Mouse (Mus musculus) brain, adult 2 months (tissue): ENCODE results near the gene Gm26602.
A peak's percentile ranks its signal among the peaks of the same experiment; 100 is the strongest.

Source experiments
- DNase-seq: peaks from one replicate; pipeline ENCODE4 v3.0.0; 2011; ENCODE audit warnings: low read depth, low spot score

Gene Gm26602

DNA sequence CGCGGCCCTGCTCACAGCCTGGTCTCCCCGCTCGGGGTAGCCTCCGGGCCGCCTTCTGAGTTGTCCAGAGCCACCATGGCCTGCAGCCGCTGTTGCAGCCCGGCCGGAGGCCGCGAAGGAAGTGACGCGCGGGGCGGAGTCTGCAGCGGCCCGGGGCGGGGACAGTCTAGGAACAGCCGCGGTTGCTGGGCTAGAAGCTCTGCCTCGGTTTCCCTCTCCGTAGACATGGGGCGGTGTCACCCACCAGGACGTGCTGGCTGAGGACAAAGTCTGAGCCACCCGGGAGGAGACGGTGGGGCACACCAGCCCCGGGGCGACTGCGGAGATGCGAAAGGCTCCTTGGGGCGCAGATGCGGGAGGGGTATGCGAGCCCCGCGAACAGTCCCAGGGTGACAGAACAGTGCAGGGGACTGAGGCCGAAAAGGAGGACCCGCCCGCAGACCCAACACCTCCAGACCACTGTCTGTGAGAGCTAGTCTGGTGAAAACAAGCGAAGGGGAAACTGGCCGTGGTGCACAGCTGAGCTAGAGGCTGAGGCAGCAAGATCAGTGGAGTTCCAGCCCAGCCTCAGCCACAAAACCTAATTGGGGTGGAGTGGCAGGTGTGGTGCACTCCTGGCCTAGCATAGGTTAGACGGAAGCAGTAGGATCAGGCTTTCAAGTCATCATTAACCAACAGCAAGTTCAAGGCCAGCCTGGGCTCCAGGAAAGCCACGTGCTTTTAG, 6.3 kb downstream of the Gm26602 start, which contains the start of gene Kiss1r:
Gene Kiss1r (plus strand): TSS at position 164 of the 724 bp plus-strand sequence.
- peak; percentile 89 for DNase-seq

DNA sequence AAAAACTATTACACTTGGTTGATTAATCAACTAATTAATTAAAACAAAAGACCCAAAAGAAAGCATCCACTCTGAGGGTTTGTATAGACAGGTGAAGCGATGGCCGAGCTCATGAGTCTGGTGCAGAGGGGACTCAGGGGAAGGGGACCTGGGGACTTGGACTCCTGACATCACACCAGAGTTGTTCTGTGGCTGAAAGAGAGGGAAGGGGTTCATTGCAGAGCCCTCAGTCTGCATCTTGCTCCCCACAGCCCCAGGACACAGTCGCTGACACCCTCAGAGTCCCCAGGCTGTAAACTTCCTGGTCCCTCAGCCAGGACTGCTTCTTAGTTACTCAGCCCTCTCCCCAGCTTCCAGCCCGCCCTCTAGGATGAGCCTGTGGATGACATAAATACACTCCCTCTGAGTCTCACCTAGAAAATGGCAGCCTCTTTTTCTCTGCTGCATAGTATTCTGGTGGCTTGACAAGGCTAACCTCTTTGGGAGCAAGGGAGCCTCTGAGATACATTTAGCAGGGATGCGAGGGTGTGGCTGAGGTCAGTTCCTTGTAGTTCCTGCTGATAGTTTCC, 7.0 kb downstream of the Gm26602 start:
- no peak for DNase-seq

DNA sequence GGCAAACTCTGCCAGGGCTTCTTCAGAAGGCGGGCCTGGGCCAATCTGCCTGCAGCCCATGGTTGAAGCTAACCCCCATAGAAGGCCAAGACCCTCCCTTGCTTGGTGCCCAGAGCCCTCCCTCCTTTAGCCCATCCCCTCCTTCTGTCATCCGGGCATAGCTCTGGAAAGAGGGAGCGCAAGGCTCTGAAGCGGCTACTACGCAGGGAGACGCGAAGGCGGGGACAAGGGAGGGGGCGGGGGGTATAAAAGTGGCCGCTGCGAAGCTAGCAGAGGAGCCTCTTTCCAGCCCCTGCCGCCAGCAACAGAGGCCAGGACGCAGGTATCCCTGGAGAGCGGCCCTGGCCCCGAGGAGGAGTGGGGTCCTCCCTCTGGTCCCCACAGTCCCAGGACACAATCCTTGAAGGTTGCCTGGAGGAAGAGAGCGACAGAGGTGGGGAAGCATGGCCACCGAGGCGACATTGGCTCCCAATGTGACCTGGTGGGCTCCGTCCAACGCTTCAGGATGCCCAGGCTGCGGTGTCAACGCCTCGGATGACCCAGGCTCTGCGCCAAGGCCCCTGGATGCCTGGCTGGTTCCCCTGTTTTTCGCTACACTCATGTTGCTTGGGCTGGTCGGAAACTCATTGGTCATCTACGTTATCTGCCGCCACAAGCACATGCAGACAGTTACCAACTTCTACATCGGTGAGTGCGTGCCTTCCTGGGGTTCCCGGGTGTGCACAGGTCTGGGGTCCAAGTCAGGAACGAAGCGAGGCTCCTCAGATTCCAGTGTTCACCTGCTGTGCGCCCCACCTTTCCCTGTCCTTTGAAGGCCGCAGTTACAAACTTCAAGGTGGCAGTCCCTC, 7.8 kb downstream of the Gm26602 start:
- peak; percentile 77 for DNase-seq

DNA sequence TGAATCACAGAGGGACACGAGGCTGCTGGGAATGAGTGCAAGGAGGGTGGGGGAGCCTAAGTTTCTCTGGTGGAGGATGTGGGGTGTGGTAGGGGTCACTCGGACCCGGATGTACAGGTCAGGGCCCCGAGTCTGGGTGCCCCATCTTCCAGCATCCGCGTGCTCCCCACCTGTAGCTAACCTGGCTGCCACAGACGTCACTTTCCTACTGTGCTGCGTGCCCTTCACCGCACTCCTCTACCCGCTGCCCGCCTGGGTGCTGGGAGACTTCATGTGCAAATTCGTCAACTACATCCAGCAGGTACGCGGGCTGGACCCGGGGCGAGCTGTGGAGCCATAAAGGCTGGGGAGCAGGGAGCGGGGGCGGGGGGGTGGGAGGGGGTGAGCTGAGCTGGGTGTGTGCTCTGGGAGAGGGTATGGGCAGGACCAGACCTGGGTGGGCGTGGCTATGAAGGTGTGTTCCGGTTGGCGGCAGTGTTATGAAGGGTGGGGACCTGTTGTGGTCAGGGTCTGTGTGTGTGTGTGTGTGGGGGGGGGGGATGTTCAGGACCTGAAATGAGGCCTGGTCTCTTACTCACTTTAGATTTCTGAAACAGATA, 8.7 kb downstream of the Gm26602 start:
- DNase-seq: no peak

DNA sequence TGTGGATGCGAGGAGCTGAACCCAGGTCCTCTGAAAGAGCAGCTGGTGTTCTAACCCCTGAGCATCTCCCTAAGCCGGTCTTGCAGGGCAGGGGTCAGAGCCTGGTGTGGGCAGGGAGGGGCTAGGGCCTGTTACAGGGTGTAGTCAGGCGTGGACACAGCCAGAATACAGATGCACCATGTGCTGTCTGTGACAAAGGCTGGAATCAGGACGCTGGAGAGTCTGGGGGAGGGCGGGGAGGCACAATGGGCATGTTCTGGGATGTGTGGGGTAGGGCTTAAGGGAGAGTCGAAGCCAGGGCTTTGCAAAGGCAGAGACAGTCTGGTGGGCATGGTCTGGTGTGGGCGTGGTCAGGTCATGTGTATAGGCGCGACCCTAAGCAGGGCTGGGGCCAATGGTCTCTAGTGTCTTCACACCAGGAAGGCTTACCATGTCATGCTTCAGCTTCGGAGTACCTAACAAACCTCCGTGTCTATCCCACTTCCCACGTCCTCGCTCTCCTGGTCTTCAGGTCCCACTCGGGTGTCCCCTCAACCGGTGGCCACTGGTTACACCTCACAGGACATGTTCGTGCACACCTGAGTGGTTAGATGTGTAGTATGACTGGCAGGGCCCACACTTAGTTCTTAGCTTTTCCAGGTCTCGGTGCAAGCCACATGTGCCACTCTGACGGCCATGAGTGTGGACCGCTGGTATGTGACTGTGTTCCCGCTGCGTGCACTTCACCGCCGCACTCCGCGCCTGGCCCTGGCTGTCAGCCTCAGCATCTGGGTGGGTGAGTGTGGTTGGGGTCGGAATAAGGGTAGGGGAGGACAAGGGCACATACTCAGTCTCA, 9.6 kb downstream of the Gm26602 start:
- DNase-seq: no peak

DNA sequence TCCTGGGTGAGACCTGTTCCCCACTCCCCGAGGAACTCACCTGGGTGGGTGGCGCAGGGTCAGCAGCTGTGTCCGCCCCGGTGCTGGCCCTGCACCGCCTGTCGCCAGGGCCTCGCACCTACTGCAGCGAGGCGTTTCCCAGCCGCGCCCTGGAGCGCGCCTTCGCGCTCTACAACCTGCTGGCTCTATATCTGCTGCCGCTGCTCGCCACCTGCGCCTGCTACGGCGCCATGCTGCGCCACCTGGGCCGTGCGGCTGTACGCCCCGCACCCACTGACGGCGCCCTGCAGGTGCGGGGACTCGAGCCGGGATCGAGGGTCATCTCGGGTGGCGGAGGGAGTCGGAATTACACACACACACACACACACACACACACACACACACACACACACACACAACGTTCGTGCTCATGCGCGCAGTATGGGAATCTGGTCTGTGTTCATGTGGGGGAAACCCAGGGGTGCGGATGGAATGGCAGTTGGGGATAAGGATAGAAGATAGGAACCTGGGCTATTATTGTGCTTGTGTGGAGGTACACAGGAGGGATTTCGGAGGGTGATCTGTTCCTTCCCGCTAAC, 10.4 kb downstream of the Gm26602 start, which contains the start of gene R3hdm4:
Gene R3hdm4 (minus strand): TSS at position 251 of the 578 bp plus-strand sequence.
- peak; percentile 50 for DNase-seq

DNA sequence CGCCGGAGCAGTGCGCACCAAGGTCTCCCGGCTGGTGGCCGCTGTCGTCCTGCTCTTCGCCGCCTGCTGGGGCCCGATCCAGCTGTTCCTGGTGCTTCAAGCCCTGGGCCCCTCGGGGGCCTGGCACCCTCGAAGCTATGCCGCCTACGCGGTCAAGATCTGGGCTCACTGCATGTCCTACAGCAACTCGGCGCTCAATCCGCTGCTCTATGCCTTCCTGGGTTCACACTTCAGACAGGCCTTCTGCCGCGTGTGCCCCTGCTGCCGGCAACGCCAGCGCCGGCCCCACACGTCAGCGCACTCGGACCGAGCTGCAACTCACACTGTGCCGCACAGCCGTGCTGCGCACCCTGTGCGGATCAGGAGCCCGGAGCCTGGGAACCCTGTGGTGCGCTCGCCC, 10.9 kb downstream of the Gm26602 start:
- no peak for DNase-seq

DNA sequence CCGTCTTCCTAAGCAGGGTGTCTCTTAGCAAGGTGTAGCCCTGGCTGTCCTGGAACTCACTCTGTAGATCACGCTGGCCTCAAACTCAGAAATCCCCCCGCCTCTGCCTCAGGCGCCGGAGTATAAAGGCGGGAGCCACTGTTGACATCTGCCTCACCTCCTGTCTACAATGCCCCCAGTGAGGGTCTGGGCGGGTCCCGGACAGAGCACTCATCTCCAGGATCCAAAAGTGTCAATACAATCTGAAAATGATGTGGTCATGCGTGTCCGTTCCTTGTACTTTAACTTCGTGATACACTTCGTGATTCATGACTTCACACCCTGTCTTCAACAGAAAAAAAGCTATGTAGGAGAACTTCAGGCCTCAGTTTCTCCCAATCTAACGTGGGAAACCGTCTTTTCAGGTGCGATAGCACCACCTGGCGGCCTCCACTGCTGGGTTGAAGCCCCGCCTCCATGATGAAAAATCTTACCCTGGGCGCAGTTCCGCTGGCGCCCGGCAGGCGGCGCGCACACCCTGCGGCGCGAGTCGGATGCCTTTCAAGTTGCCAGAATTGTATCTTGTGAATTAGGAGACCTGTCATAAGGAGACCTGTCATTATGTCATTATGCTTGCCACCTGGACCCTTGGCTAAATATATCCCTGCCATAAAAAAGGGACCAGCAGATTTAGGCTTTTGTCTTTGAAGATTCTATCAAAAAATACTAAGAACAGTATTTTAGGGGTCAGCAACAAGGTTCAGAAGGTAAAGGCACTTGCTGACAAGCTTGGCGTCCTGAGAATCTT, 14.5 kb downstream of the Gm26602 start:
- DNase-seq: peak; percentile 94

DNA sequence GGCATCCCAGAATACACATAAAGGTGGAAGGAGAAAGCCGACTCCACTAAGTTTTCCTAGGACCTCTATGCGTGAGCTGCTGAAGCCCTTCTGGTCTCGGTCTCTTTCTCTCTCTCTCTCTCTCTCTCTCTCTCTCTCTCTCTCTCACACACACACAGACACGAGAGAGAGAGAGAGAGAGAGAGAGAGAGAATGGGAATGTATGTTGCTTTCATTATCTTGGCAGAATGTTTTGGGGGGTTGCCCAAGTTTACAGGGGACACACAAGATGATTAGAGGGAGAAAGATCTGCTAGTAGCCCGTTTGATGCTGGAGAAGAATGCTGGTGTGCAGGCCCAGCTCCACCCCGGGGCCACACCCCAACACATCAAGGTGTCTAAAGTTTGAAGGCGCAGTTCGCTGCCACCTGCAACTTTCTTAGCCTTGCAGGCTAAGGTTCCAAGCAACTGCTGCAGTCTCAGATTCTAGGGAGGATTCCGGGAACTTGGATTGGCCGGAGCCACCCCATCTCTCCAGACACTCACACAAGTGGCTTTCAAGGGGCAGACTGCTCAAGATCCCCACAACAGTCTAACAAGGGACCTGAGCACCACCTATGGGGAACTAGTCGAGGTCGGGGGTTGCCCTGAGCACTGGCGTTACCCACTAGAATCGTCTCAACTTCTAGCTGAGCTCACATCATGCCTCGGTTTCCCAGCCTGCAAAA, 15.3 kb downstream of the Gm26602 start:
- no peak for DNase-seq

DNA sequence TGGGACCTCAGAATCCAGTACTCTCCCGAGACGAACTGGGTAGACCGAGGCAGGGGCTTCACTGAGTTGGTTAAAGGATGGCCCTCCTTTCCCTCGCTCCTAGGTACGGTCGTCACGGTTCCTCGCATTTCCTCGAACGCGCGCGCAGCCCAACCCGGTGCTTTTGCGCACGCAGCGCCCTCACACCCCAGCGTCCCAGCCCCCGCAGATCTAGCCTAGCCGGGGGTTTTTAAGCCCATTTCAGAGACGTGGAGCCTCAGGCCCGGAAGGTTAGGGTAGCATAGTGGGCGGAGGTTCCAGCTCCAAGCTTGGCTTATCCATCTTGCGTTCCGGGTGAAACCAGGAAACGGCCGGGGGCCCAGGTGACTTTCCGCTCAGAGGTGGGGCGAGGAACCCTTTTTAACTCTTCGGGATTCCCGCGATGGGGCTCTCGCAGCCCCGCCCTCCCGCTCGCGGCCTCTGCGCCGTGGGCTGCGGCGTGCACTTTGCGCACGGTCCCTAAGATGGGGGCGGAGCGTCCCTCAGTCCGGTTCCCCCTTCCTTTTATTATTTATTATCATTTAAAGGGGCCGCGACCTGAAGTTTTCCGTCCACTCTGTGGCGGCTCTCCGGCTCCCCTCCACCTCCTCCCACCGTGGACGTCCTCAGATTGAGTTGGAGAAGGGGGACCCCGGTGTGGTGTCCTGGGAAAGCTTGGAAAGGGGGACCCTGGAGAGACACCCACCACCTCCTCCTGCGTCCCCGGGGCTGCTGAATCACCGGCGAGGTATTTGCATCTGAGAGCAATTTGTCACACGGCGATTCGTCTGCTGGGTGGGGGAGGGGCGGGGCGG, 16.1 kb downstream of the Gm26602 start, which contains the start of gene Arid3a:
Gene Arid3a (plus strand): TSS at position 553 of the 833 bp plus-strand sequence.
- peak; percentile 96 for DNase-seq

DNA sequence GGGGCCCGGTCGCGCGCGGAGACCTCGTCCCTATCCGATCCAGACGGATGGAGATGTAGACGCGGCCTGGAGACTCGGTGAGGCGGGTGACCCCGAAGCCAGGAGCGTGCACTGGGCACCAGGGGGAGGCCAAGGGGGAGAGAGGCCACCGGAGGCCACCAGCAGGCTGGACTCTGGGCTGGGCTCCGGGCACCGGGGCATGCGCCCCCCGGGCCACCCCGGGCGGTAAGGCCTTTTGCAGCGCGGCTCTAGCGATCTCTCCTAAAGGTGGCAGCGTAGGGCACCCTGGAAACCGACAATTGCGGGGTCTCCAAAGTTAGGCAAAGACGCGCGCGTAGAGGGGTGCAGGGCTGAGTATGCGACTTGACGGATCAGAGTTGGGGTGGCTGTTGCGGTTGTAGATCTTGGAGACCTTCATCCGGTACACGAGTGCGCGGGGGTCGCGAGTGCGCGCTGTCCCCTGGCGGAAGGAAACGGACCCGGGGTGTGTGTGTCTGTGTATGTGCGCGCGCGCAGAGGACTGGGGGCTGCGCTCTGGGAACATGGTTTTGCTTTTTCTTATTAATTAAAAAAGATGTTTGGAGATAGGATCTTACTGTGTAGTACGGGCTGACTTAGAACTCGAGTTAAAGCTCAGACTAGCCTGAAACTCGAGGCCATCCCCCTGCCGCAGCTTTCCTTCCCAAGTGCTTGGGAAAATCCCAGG, 16.8 kb downstream of the Gm26602 start:
- DNase-seq: peak; percentile 52

DNA sequence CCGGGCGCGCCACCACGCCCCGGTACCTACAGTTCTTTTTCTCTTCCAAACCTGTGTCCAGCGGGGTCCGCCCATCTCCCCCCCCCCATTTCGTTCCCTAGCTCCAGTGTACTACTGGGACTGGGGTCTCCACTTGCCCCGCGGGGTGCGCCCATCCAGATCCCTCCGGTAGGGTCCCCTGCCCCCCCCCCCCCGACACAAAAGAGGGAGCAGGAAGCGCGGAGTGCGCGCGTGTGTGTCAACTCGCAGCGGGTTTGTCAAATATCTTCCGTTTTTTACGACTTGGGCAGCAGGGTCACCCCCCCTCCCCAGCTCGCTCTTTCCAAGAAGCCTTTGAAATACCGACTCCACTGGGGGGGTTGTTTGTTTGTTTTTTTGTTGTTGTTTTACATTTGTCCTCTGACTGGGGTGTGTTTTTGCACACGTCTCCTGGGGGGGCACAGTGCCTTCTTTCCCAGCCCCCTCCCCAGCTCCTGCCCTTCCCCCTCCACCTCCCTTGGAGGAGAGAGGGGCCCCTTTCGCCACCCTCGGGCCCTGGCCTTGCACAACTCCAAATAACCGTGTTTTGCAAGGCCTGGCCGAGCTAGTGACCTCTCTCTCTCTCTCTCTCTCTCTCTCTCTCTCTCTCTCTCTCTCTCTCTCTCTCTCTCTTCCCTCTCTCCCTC, 17.5 kb downstream of the Gm26602 start:
- DNase-seq: no peak

DNA sequence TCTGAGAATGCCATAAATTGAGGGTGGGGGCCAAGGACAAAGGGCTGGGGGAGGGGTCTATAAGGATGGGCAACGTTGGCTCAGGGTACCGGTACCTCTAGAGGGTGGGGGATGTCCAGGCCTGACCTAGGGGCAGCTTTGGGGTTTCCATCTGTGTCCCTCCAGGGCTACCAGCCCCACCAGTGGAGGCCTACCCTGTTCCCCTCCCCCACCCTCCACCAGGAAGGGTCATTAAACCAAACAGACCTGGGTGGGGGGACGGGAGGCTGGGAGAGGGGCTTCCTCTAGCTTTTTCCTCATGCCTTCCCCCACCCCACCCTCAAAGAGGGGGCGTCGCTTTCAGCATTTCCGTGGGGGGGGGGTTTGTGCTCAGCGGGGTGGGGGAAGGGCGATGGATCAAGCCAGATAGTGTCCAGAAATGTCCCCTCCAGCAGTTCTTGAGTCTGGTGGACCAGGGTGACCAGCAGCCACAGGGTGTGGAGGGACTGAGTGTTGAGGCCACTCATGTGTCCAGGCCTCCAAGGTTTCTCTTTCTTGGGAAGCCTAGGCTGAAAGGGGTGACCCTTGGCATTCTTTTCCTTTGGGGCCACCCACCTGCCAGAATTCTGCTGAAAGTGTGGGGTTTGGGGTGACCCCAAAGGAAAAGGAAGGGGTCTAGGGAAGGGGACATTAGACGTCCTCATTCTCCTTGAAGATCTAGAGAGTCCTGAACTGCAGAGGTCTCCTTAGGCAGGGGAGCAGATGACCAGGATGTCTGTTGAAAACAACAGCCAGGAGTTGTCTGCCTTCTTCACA, 18.4 kb downstream of the Gm26602 start:
- DNase-seq: no peak

DNA sequence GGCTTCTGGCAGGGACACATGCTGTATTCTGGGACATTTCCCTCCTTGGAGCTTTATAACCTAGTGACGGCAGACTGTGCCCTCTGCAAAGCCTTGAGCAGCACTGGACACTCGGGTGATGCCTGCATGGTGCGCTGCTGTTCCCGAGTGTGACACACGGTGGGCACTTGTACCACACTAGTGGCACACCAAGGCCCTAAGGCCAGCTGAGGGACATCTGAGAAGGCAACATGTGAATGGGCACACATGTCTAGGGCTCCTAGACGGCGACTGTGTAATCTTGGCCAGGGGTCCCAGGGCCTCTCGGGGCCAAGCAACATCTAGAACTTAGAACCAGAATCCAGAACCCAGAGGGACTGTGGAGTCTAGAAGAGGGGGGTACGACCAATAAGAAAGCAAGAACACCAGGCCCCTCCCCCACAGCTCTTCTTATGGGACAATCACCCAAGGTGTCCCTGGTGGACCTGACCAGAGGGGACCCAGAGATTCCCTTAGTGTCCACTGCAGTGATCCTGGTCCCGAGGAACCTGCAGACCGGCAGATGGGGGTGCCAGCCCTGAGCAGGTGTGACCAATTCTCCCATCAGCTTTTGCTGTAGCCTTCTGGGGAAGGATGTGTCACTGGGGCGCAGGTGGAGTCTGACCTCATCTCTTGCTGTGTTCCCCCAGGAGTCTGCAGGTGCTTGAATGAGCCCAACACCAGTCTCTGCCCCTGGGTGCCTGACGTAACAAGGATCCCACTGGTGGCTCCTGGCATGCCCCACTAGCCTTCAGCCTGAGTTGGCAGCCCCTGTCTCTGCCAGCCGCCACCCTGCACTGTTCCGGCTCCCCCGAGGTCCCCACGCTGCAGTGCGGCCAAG, 19.5 kb downstream of the Gm26602 start:
- no peak for DNase-seq

DNA sequence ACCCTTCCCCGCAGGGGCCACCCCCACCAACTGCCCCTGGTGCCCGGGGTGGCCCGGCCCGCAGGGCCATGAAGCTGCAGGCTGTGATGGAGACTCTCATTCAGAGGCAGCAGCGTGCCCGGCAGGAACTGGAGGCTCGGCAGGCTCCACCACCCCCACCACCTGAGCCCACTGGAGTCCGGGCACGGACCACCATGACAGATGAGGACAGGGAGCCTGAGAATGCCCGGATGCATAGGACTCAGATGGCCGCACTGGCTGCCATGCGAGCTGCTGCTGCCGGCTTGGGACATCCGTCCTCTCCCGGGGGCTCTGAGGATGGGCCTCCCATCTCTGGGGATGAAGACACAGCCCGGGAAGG, 20.1 kb downstream of the Gm26602 start:
- no peak for DNase-seq
